Mouse (Mus musculus): Measurements from ENCODE around the gene Ccser1.

DNA sequence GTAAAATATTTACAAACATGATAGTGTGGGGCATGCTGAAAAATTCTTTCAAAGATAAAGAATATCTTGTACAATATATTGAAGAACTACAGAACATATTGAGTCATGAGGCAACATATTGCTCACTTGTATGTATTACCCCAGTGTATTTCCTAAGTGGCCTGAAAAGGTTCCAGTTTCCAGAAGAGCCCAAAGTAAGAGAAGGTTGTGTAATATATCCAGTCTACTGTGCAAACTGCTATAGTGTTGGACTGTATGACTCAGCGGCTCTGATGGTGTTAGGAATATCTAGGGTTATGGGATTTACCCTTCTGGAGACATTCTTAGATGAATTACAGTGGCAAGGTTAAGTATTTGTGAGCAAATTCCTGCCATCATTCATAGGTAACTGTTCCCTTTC is 13.2 kb upstream of the Ccser1 start:
- TF ChIP-seq POLR2A (IDR thresholded peaks at IDR 0.05; ENCODE audit: borderline replicate concordance, insufficient read depth, low read length), result no peak
- TF ChIP-seq CTCF (IDR thresholded peaks at IDR 0.05; ENCODE audit: borderline replicate concordance, insufficient read depth, low read depth, low read length), result no peak

All from cerebellum, adult 2 months (tissue).